Mouse (Mus musculus): ENCODE measurements at regions not wholly inside any gene's neighbourhood (a gene's known extent, or its start where the extent isn't known, plus 50 kb on each side); places are given as distances from the start of the nearest gene placed in this dataset.
A peak's percentile ranks its signal among the peaks of the same experiment; 100 is the strongest.

DNA sequence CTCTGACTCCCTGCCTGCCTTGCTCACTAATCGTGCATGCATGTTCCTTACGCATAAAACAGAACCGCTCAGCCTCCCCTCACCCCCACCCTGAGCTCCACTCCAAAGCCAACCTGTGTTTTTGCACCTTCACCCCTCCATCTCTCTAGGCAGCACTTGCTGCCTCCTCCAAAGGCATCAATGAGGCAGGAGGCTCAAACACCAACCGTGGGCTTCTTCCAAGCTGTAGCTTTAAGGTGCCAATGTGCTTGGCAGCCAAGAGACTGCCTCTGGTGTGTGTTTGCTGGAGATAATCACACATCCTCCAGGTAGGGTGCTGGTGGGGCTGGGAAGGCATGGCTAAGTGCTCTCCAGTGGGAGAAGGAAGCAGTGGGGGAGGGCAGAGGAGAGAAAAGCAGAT, 193.3 kb downstream of the Rplp1 start:
- H3K4me3 ChIP-seq (ENCODE audit: low read depth, low read length) = no peak overlapping the region
- no peak for DNase-seq (ENCODE audit: low spot score)
- no peak overlapping the region for H3K27ac ChIP-seq (replicated peaks; ENCODE audit: low read depth, low read length)
- H3K9me3 ChIP-seq (ENCODE audit: control insufficient read depth, low read length) = no peaks in the 10 kb centered on the region
- H3K27me3 ChIP-seq (ENCODE audit: control insufficient read depth, insufficient read depth, low read length) = no peaks in the 10 kb centered on the region
- no peak for ATAC-seq (ENCODE audit: insufficient number of reproducible peaks, low FRiP score, low TSS enrichment, low read depth)
- no peak overlapping the region for H3K4me2 ChIP-seq (ENCODE audit: low read depth, severe bottlenecking)
- 49% methylated on average over 4 of the region's 4 CpGs for WGBS
- H3K4me1 ChIP-seq (ENCODE audit: control insufficient read depth, insufficient read depth, low read length) = peaks cover 13% of the 10 kb centered on the region
- H3K36me3 ChIP-seq (ENCODE audit: control insufficient read depth, insufficient read depth, low read length) = no peaks in the 10 kb centered on the region
- no peak overlapping the region for H3K9ac ChIP-seq (ENCODE audit: low read length)

DNA sequence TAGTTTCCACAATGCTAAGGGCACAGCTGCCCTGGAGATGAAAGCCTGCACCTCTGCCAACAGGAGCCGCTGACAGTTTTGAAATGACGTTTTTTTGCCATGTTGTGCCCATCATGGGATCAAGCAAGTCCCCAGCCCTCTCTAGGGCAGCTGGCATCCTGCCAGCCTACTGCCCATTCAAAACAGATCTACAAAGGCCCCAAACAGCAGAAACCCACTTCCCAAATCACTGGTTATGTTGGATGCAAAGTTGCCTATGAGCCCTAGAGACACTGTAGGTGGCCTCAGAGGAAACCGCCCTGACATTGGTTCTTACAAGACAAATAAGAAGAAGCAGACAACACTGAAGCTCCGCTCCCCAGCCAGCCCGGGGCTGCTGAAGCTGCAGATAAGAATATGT, 194.1 kb downstream of the Rplp1 start:
- Histone ChIP-seq H3K9ac (ENCODE audit: low read length) (no peak overlapping the region), H3K4me1 (ENCODE audit: control insufficient read depth, insufficient read depth, low read length) (peaks cover 15% of the 10 kb centered on the region), H3K9me3 (ENCODE audit: control insufficient read depth, low read length) (no peaks in the 10 kb centered on the region), H3K4me3 (ENCODE audit: low read depth, low read length) (no peak overlapping the region), H3K27ac (replicated peaks; ENCODE audit: low read depth, low read length) (no peak overlapping the region), H3K27me3 (ENCODE audit: control insufficient read depth, insufficient read depth, low read length) (no peaks in the 10 kb centered on the region), H3K36me3 (ENCODE audit: control insufficient read depth, insufficient read depth, low read length) (no peaks in the 10 kb centered on the region), H3K4me2 (ENCODE audit: low read depth, severe bottlenecking) (no peak overlapping the region)
- 87% methylated on average over 5 of the region's 5 CpGs for WGBS
- DNase-seq (ENCODE audit: low spot score) = no peak
- ATAC-seq (ENCODE audit: insufficient number of reproducible peaks, low FRiP score, low TSS enrichment, low read depth) = no peak

DNA sequence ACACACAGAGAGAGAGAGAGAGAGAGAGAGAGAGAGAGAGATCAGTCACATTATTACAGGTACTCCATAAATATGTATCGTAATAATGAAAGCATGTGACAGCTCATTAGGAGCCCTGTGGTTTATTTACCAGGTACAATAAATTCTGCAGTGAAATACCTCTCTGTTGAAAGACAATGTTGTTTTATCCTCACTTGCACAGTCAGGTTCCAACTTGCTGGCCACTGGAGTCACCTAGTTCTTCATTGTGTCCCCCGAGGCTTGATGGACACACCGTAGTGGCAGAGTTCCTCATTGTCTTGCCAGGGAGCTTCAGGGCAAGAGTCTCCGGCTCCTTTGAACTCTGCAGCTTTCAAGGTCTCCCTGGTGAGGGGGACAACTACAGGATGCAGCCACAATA, 197.6 kb downstream of the Rplp1 start:
- ATAC-seq (ENCODE audit: insufficient number of reproducible peaks, low FRiP score, low TSS enrichment, low read depth) (no peak), DNase-seq (ENCODE audit: low spot score) (no peak)
- Histone ChIP-seq H3K4me2 (ENCODE audit: low read depth, severe bottlenecking) (no peak overlapping the region), H3K27me3 (ENCODE audit: control insufficient read depth, insufficient read depth, low read length) (no peaks in the 10 kb centered on the region), H3K36me3 (ENCODE audit: control insufficient read depth, insufficient read depth, low read length) (no peaks in the 10 kb centered on the region), H3K9me3 (ENCODE audit: control insufficient read depth, low read length) (no peaks in the 10 kb centered on the region), H3K27ac (replicated peaks; ENCODE audit: low read depth, low read length) (no peak overlapping the region), H3K4me1 (ENCODE audit: control insufficient read depth, insufficient read depth, low read length) (peaks cover 31% of the 10 kb centered on the region), H3K9ac (ENCODE audit: low read length) (no peak overlapping the region), H3K4me3 (ENCODE audit: low read depth, low read length) (no peak overlapping the region)
- 43% methylated on average over 4 of the region's 4 CpGs for WGBS

DNA sequence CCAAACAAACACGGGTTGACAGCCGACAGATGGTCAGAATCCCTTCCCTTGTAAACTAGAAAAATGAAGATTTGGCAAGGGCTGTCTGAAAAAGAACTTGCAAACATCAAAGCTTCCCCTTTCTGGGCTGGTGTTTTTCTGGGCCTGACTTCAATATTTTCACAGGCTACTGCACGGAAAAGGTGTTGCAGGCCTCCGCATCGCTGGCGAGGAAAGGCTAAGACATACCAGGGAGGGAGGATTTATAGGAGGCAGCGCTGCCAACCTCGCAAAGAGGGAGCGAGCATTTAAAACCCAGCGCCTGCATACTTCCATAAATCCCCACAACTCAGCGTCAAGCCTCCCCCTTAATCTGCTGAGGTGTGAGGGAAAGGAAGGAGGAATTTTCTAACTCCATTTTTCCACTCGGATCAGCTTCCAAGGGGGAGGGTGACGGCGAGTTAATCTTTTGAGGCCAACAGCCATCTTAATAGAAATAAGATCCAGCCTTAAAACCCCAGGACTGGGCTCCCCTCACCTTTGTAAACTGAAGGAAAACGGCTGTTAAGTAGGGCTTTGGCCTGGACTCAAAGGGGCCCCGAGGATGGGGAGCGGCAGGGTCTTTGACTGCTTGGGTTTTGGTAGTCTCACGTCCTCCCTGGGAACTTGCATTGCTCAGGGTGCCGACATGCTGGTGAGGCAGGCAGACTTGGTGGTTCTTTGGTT, 199.9 kb downstream of the Rplp1 start:
- Histone ChIP-seq H3K27me3 (ENCODE audit: control insufficient read depth, insufficient read depth, low read length) (no peaks in the 10 kb centered on the region), H3K36me3 (ENCODE audit: control insufficient read depth, insufficient read depth, low read length) (no peaks in the 10 kb centered on the region), H3K27ac (replicated peaks; ENCODE audit: low read depth, low read length) (no peak overlapping the region), H3K4me3 (ENCODE audit: low read depth, low read length) (no peak overlapping the region), H3K4me1 (ENCODE audit: control insufficient read depth, insufficient read depth, low read length) (peaks cover 25% of the 10 kb centered on the region), H3K9ac (ENCODE audit: low read length) (no peak overlapping the region), H3K9me3 (ENCODE audit: control insufficient read depth, low read length) (no peaks in the 10 kb centered on the region), H3K4me2 (ENCODE audit: low read depth, severe bottlenecking) (0 out of 2 replicates have a peak overlapping the region, but pooled peaks have one; percentile 10)
- 8% methylated on average over 19 of the region's 19 CpGs for WGBS
- DNase-seq (ENCODE audit: low spot score) (peak; percentile 68), ATAC-seq (ENCODE audit: insufficient number of reproducible peaks, low FRiP score, low TSS enrichment, low read depth) (peak; percentile 56)

DNA sequence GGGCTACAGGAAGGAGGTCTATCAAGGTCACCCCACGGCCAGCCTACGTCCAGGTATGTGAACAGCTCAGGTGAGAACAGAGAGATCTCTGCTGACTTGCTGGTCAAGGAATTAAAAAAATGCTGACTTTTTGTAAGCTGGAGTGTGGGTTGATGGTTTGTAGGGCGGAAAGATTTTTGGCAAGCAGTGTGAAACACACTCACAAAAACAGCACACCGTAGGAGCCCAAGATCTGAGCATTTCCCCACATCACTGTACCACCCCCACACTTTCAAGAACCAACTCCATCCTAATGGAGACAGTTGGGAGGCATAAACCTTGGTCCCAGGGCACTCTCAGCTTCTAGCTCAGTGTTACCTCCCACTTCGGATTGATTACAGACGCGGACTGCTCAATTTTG, 200.5 kb downstream of the Rplp1 start:
- no peaks in the 10 kb centered on the region for H3K27me3 ChIP-seq (ENCODE audit: control insufficient read depth, insufficient read depth, low read length)
- ATAC-seq (ENCODE audit: insufficient number of reproducible peaks, low FRiP score, low TSS enrichment, low read depth) (no peak), DNase-seq (ENCODE audit: low spot score) (no peak)
- peaks cover 25% of the 10 kb centered on the region for H3K4me1 ChIP-seq (ENCODE audit: control insufficient read depth, insufficient read depth, low read length)
- no peak overlapping the region for H3K27ac ChIP-seq (replicated peaks; ENCODE audit: low read depth, low read length)
- H3K4me3 ChIP-seq (ENCODE audit: low read depth, low read length) = no peak overlapping the region
- 64% methylated on average over 7 of the region's 7 CpGs for WGBS
- 0 out of 2 replicates have a peak overlapping the region, but pooled peaks have one; percentile 10 for H3K4me2 ChIP-seq (ENCODE audit: low read depth, severe bottlenecking)
- no peak overlapping the region for H3K9ac ChIP-seq (ENCODE audit: low read length)
- no peaks in the 10 kb centered on the region for H3K36me3 ChIP-seq (ENCODE audit: control insufficient read depth, insufficient read depth, low read length)
- H3K9me3 ChIP-seq (ENCODE audit: control insufficient read depth, low read length) = no peaks in the 10 kb centered on the region

DNA sequence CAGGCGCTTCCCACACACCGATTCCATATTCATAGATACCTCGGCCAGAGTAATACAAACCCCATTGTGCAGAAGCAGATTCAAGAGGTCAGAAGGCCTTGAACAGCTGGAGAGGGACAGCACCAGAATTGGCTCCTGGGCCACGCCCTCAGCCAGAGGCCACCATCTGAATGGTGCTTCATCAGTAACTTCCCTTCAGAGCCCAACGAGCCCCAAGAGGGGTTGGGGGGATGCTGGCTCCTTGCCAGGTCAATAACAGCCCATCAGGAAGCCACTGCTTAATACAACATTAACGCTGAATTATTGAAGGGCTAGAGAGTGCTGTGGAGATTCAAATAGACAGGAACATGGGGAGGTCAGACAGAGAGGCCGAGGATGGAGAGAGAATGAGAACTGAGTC, 203.0 kb downstream of the Rplp1 start:
- no peaks in the 10 kb centered on the region for H3K36me3 ChIP-seq (ENCODE audit: control insufficient read depth, insufficient read depth, low read length)
- H3K27me3 ChIP-seq (ENCODE audit: control insufficient read depth, insufficient read depth, low read length) = no peaks in the 10 kb centered on the region
- no peak overlapping the region for H3K4me3 ChIP-seq (ENCODE audit: low read depth, low read length)
- no peak overlapping the region for H3K9ac ChIP-seq (ENCODE audit: low read length)
- no peak for ATAC-seq (ENCODE audit: insufficient number of reproducible peaks, low FRiP score, low TSS enrichment, low read depth)
- H3K4me2 ChIP-seq (ENCODE audit: low read depth, severe bottlenecking) = no peak overlapping the region
- no peak for DNase-seq (ENCODE audit: low spot score)
- no peak overlapping the region for H3K27ac ChIP-seq (replicated peaks; ENCODE audit: low read depth, low read length)
- peaks cover 34% of the 10 kb centered on the region for H3K4me1 ChIP-seq (ENCODE audit: control insufficient read depth, insufficient read depth, low read length)
- H3K9me3 ChIP-seq (ENCODE audit: control insufficient read depth, low read length) = no peaks in the 10 kb centered on the region
- WGBS = 59% methylated on average over 7 of the region's 7 CpGs

DNA sequence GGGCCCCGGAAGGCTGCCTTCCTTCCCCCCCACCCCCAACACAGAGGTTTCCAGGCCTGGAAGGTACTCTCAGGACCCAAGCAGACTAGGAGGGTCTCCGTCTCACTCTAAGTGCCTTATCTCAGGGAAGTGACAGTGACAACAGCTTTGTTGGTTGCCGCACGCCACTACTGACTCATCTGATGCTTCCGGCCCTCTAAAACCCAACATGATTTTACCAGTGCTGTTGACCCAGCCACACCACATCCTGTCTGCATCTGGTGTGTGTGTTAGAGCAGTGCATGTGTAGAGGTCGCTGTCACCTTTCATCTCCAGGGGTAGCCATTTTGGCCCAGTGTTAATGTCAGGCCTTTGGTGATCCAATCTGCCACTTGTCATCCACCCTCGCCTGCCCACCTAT, 206.5 kb downstream of the Rplp1 start:
- Histone ChIP-seq H3K9me3 (ENCODE audit: control insufficient read depth, low read length) (no peaks in the 10 kb centered on the region), H3K9ac (ENCODE audit: low read length) (no peak overlapping the region), H3K4me1 (ENCODE audit: control insufficient read depth, insufficient read depth, low read length) (peaks cover 20% of the 10 kb centered on the region), H3K27me3 (ENCODE audit: control insufficient read depth, insufficient read depth, low read length) (no peaks in the 10 kb centered on the region), H3K27ac (replicated peaks; ENCODE audit: low read depth, low read length) (no peak overlapping the region), H3K36me3 (ENCODE audit: control insufficient read depth, insufficient read depth, low read length) (no peaks in the 10 kb centered on the region), H3K4me3 (ENCODE audit: low read depth, low read length) (no peak overlapping the region), H3K4me2 (ENCODE audit: low read depth, severe bottlenecking) (no peak overlapping the region)
- no peak for ATAC-seq (ENCODE audit: insufficient number of reproducible peaks, low FRiP score, low TSS enrichment, low read depth)
- no peak for DNase-seq (ENCODE audit: low spot score)
- WGBS = 64% methylated on average over 7 of the region's 7 CpGs

DNA sequence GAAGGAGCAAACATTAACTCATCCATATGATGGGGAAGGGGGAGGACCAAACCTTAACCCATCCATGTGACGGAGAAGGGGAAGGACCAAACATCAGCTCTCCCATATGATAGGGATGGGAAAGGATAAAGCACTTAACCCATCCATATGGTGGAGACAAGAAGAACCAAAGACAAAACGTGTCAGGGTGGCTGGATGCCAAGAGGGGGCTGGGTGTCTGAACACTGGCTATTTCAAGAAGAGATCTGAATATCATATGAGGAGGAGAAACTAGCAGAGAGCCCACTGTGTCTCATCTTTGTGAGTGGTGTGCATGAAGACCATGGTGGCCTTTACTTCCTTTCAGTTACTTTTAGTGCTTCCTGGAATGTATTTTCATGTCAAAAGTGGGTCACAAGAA, 207.0 kb downstream of the Rplp1 start:
- Histone ChIP-seq H3K9me3 (ENCODE audit: control insufficient read depth, low read length) (no peaks in the 10 kb centered on the region), H3K9ac (ENCODE audit: low read length) (no peak overlapping the region), H3K36me3 (ENCODE audit: control insufficient read depth, insufficient read depth, low read length) (no peaks in the 10 kb centered on the region), H3K27ac (replicated peaks; ENCODE audit: low read depth, low read length) (no peak overlapping the region), H3K4me2 (ENCODE audit: low read depth, severe bottlenecking) (no peak overlapping the region), H3K27me3 (ENCODE audit: control insufficient read depth, insufficient read depth, low read length) (no peaks in the 10 kb centered on the region), H3K4me1 (ENCODE audit: control insufficient read depth, insufficient read depth, low read length) (peaks cover 26% of the 10 kb centered on the region), H3K4me3 (ENCODE audit: low read depth, low read length) (no peak overlapping the region)
- no peak for DNase-seq (ENCODE audit: low spot score)
- 70% methylated on average over 2 of the region's 2 CpGs for WGBS
- no peak for ATAC-seq (ENCODE audit: insufficient number of reproducible peaks, low FRiP score, low TSS enrichment, low read depth)

DNA sequence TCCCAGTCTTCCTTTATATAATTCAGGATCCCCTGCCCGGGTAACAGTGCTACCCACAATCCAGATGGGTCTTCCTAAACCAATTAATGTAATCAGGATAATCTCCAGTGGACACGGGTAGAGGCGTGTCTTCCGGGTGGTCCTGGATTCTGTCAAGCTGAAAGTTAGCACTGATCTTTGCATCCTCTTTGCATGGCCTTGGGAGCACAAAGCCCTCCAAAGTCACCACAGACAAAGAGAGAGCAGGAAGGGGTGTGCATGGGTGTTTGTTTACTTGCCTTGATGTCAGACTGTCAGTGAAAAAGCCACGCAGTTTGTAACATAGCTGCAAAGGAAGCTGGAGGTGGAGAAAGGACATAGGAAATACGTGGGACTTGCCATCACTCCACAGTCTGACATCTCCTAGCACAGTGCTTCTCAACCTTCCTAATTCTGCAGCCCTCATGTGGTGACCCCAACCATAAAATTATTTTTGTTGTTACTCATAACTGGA, 208.0 kb downstream of the Rplp1 start:
- Histone ChIP-seq H3K9ac (ENCODE audit: low read length) (no peak overlapping the region), H3K9me3 (ENCODE audit: control insufficient read depth, low read length) (no peaks in the 10 kb centered on the region), H3K36me3 (ENCODE audit: control insufficient read depth, insufficient read depth, low read length) (no peaks in the 10 kb centered on the region), H3K4me2 (ENCODE audit: low read depth, severe bottlenecking) (no peak overlapping the region), H3K27ac (replicated peaks; ENCODE audit: low read depth, low read length) (no peak overlapping the region), H3K4me3 (ENCODE audit: low read depth, low read length) (no peak overlapping the region), H3K27me3 (ENCODE audit: control insufficient read depth, insufficient read depth, low read length) (no peaks in the 10 kb centered on the region), H3K4me1 (ENCODE audit: control insufficient read depth, insufficient read depth, low read length) (peaks cover 24% of the 10 kb centered on the region)
- ATAC-seq (ENCODE audit: insufficient number of reproducible peaks, low FRiP score, low TSS enrichment, low read depth) = no peak
- 91% methylated on average over 6 of the region's 6 CpGs for WGBS
- no peak for DNase-seq (ENCODE audit: low spot score)
